Mouse (Mus musculus): ENCODE measurements at regions not wholly inside any gene's neighbourhood (a gene's known extent, or its start where the extent isn't known, plus 50 kb on each side); places are given as distances from the start of the nearest gene placed in this dataset.

GRCm38 (mm10) chr11:20923115-20923514 lies 92.3 kb upstream of the Lgalsl start:
- TF ChIP-seq POLR2A (IDR thresholded peaks at IDR 0.05; ENCODE audit: insufficient read depth, low read depth, low read length) = no peak
- TF ChIP-seq CTCF (IDR thresholded peaks at IDR 0.05; ENCODE audit: insufficient read depth, low read depth, low read length) = no peak

Data from olfactory bulb, adult 2 months (tissue).